Mouse (Mus musculus): ENCODE results near the gene Dnah6.

Dnah6 gene

GRCm38 (mm10) chr6:73221189-73221957, at the start of gene Dnah6:
Gene Dnah6, minus strand, starts transcription at chr6:73221651.
- peak; percentile 44 for DNase-seq (ENCODE audit: low spot score)

GRCm38 (mm10) chr6:73269374-73269773, 47.9 kb upstream of the Dnah6 start:
- DNase-seq (ENCODE audit: low spot score) = no peak

- DNase-seq (ENCODE audit: low spot score) = no peak
Observed at GRCm38 (mm10) chr6:73267738-73268311, 46.4 kb upstream of the Dnah6 start.

GRCm38 (mm10) chr6:73264801-73265200, 43.4 kb upstream of the Dnah6 start:
- DNase-seq (ENCODE audit: low spot score) = no peak

- DNase-seq (ENCODE audit: low spot score) = no peak
Observed at GRCm38 (mm10) chr6:73260110-73260509, 38.7 kb upstream of the Dnah6 start.

- DNase-seq (ENCODE audit: low spot score) = no peak
Observed at GRCm38 (mm10) chr6:73257068-73257467, 35.6 kb upstream of the Dnah6 start.

GRCm38 (mm10) chr6:73254307-73255228, 33.1 kb upstream of the Dnah6 start:
- no peak for DNase-seq (ENCODE audit: low spot score)

GRCm38 (mm10) chr6:73253584-73253983, 32.1 kb upstream of the Dnah6 start:
- no peak for DNase-seq (ENCODE audit: low spot score)

- DNase-seq (ENCODE audit: low spot score) = no peak
Observed at GRCm38 (mm10) chr6:73253006-73253405, 31.6 kb upstream of the Dnah6 start.

- no peak for DNase-seq (ENCODE audit: low spot score)
Observed at GRCm38 (mm10) chr6:73252396-73252795, 30.9 kb upstream of the Dnah6 start.

- DNase-seq (ENCODE audit: low spot score) = no peak
Observed at GRCm38 (mm10) chr6:73251336-73251735, 29.9 kb upstream of the Dnah6 start.

GRCm38 (mm10) chr6:73249851-73250250, 28.4 kb upstream of the Dnah6 start:
- DNase-seq (ENCODE audit: low spot score) = no peak

GRCm38 (mm10) chr6:73249049-73249422, 27.6 kb upstream of the Dnah6 start:
- DNase-seq (ENCODE audit: low spot score) = no peak

GRCm38 (mm10) chr6:73248237-73249048, 27.0 kb upstream of the Dnah6 start, which contains the start of gene Suclg1:
Gene Suclg1, plus strand, starts transcription at chr6:73248382.
- peak; percentile 76 for DNase-seq (ENCODE audit: low spot score)

- no peak for DNase-seq (ENCODE audit: low spot score)
Observed at GRCm38 (mm10) chr6:73247452-73247851, 26.0 kb upstream of the Dnah6 start.

- DNase-seq (ENCODE audit: low spot score) = no peak
Observed at GRCm38 (mm10) chr6:73246821-73247220, 25.4 kb upstream of the Dnah6 start.

GRCm38 (mm10) chr6:73235650-73236049, 14.2 kb upstream of the Dnah6 start:
- no peak for DNase-seq (ENCODE audit: low spot score)

GRCm38 (mm10) chr6:73234302-73234900, 12.9 kb upstream of the Dnah6 start:
- DNase-seq (ENCODE audit: low spot score) = no peak

- DNase-seq (ENCODE audit: low spot score) = no peak
Observed at GRCm38 (mm10) chr6:73233202-73233726, 11.8 kb upstream of the Dnah6 start.

- DNase-seq (ENCODE audit: low spot score) = no peak
Observed at GRCm38 (mm10) chr6:73232152-73232584, 10.7 kb upstream of the Dnah6 start.

GRCm38 (mm10) chr6:73228881-73229280, 7.4 kb upstream of the Dnah6 start:
- no peak for DNase-seq (ENCODE audit: low spot score)
